Mouse (Mus musculus): ENCODE measurements around the gene Brd3. TPM values are rescaled to one million over a fixed set of nuclear protein-coding genes. Genes with fewer than 3 reads are reported as not detected.

Gene Brd3
- polyA plus RNA-seq, 1 experiment, result 16.4 TPM

GRCm38 (mm10) chr2:27425161-27425611 lies 82.3 kb downstream of the Brd3 start:
- no peak overlapping the region for H3K27ac ChIP-seq (ENCODE audit: insufficient read depth, low read depth, low read length)
- DNase-seq, result peak; percentile 50

GRCm38 (mm10) chr2:27423596-27423995 lies 83.9 kb downstream of the Brd3 start:
- TF ChIP-seq CTCF (conservative IDR thresholded peaks at IDR 0.05; ENCODE audit: insufficient read depth, insufficient read length, low read depth, low read length), result no peak
- TF ChIP-seq POLR2A (IDR thresholded peaks at IDR 0.05; ENCODE audit: low read depth, low read length), result no peak
- peaks cover 23% of the 10 kb centered on the region for H3K4me1 ChIP-seq (ENCODE audit: control insufficient read depth, insufficient read depth, low read length)
- WGBS, result 77% methylated on average over 7 of the region's 7 CpGs
- no peak overlapping the region for H3K4me3 ChIP-seq (ENCODE audit: insufficient read depth, low read depth, low read length)
- H3K27me3 ChIP-seq (replicated peaks; ENCODE audit: control insufficient read depth, insufficient read depth, low read length), result no peaks in the 10 kb centered on the region
- no peaks in the 10 kb centered on the region for H3K36me3 ChIP-seq (ENCODE audit: control insufficient read depth, insufficient read depth, low read length)
- peak; percentile 72 for DNase-seq
- no peak overlapping the region for H3K27ac ChIP-seq (ENCODE audit: insufficient read depth, low read depth, low read length)

More at GRCm38 (mm10) chr2:27425161-27425611, 82.3 kb downstream of the Brd3 start:
- no peaks in the 10 kb centered on the region for H3K36me3 ChIP-seq (ENCODE audit: control insufficient read depth, insufficient read depth, low read length)
- H3K27me3 ChIP-seq (replicated peaks; ENCODE audit: control insufficient read depth, insufficient read depth, low read length), result no peaks in the 10 kb centered on the region
- TF ChIP-seq CTCF (conservative IDR thresholded peaks at IDR 0.05; ENCODE audit: insufficient read depth, insufficient read length, low read depth, low read length), result no peak
- no peak for TF ChIP-seq POLR2A (IDR thresholded peaks at IDR 0.05; ENCODE audit: low read depth, low read length)
- peak overlapping the region; percentile 63 for H3K4me3 ChIP-seq (ENCODE audit: insufficient read depth, low read depth, low read length)
- 20% methylated on average over 20 of the region's 20 CpGs for WGBS
- peaks cover 17% of the 10 kb centered on the region; the same call in 1 of the 2 replicates for H3K4me1 ChIP-seq (ENCODE audit: control insufficient read depth, insufficient read depth, low read length)

GRCm38 (mm10) chr2:27421293-27422068 lies 86.0 kb downstream of the Brd3 start:
- 49% methylated on average over 20 of the region's 20 CpGs for WGBS
- Histone ChIP-seq H3K36me3 (ENCODE audit: control insufficient read depth, insufficient read depth, low read length) (no peaks in the 10 kb centered on the region), H3K27me3 (replicated peaks; ENCODE audit: control insufficient read depth, insufficient read depth, low read length) (no peaks in the 10 kb centered on the region), H3K27ac (ENCODE audit: insufficient read depth, low read depth, low read length) (no peak overlapping the region), H3K4me3 (ENCODE audit: insufficient read depth, low read depth, low read length) (no peak overlapping the region), H3K4me1 (ENCODE audit: control insufficient read depth, insufficient read depth, low read length) (peaks cover 32% of the 10 kb centered on the region)
- DNase-seq, result peak; percentile 64
- TF ChIP-seq POLR2A (IDR thresholded peaks at IDR 0.05; ENCODE audit: low read depth, low read length), result no peak
- TF ChIP-seq CTCF (conservative IDR thresholded peaks at IDR 0.05; ENCODE audit: insufficient read depth, insufficient read length, low read depth, low read length), result no peak

- H3K27ac ChIP-seq (ENCODE audit: insufficient read depth, low read depth, low read length), result peak overlapping the region; percentile 5; the same call in 1 of the 2 replicates
- H3K4me3 ChIP-seq (ENCODE audit: insufficient read depth, low read depth, low read length), result no peak overlapping the region
- peaks cover 34% of the 10 kb centered on the region for H3K4me1 ChIP-seq (ENCODE audit: control insufficient read depth, insufficient read depth, low read length)
- WGBS, result 18% methylated on average over 6 of the region's 6 CpGs
- no peaks in the 10 kb centered on the region for H3K36me3 ChIP-seq (ENCODE audit: control insufficient read depth, insufficient read depth, low read length)
- no peaks in the 10 kb centered on the region for H3K27me3 ChIP-seq (replicated peaks; ENCODE audit: control insufficient read depth, insufficient read depth, low read length)
- DNase-seq, result peak; percentile 53
- TF ChIP-seq POLR2A (IDR thresholded peaks at IDR 0.05; ENCODE audit: low read depth, low read length), result no peak
- TF ChIP-seq CTCF (conservative IDR thresholded peaks at IDR 0.05; ENCODE audit: insufficient read depth, insufficient read length, low read depth, low read length), result no peak
These were observed 88.8 kb downstream of the Brd3 start for GRCm38 (mm10) chr2:27418577-27419070.

GRCm38 (mm10) chr2:27417648-27418153 lies 89.8 kb downstream of the Brd3 start:
- H3K27ac ChIP-seq (ENCODE audit: insufficient read depth, low read depth, low read length), result no peak overlapping the region
- WGBS, result 54% methylated on average over 5 of the region's 5 CpGs
- H3K36me3 ChIP-seq (ENCODE audit: control insufficient read depth, insufficient read depth, low read length), result no peaks in the 10 kb centered on the region
- H3K27me3 ChIP-seq (replicated peaks; ENCODE audit: control insufficient read depth, insufficient read depth, low read length), result no peaks in the 10 kb centered on the region
- peaks cover 35% of the 10 kb centered on the region for H3K4me1 ChIP-seq (ENCODE audit: control insufficient read depth, insufficient read depth, low read length)
- TF ChIP-seq POLR2A (IDR thresholded peaks at IDR 0.05; ENCODE audit: low read depth, low read length), result no peak
- TF ChIP-seq CTCF (conservative IDR thresholded peaks at IDR 0.05; ENCODE audit: insufficient read depth, insufficient read length, low read depth, low read length), result no peak
- no peak overlapping the region for H3K4me3 ChIP-seq (ENCODE audit: insufficient read depth, low read depth, low read length)
- DNase-seq, result no peak

- no peak overlapping the region for H3K27ac ChIP-seq (ENCODE audit: insufficient read depth, low read depth, low read length)
- H3K27me3 ChIP-seq (replicated peaks; ENCODE audit: control insufficient read depth, insufficient read depth, low read length), result no peaks in the 10 kb centered on the region
- H3K4me3 ChIP-seq (ENCODE audit: insufficient read depth, low read depth, low read length), result no peak overlapping the region
- H3K36me3 ChIP-seq (ENCODE audit: control insufficient read depth, insufficient read depth, low read length), result no peaks in the 10 kb centered on the region
- 34% methylated on average over 3 of the region's 3 CpGs for WGBS
- H3K4me1 ChIP-seq (ENCODE audit: control insufficient read depth, insufficient read depth, low read length), result peaks cover 33% of the 10 kb centered on the region
- TF ChIP-seq POLR2A (IDR thresholded peaks at IDR 0.05; ENCODE audit: low read depth, low read length) (no peak), CTCF (conservative IDR thresholded peaks at IDR 0.05; ENCODE audit: insufficient read depth, insufficient read length, low read depth, low read length) (no peak)
- DNase-seq, result no peak
These were observed 91.0 kb downstream of the Brd3 start for GRCm38 (mm10) chr2:27416425-27416824.
